Mouse (Mus musculus) intestine, embryonic 14.5 days (tissue): ENCODE results near the gene Cuedc2. TPM values are rescaled to one million over a fixed set of nuclear protein-coding genes. Genes with fewer than 3 reads are reported as not detected.

Experiments
- ATAC-seq: fragments of 200-750 bp; cut with Nextera tagmentation; replicated peaks from 2 replicates; pipeline ENCODE4 v1.8.0; 2017; ENCODE audit warnings: low read depth, moderate number of reproducible peaks, moderate TSS enrichment, moderate library complexity; ENCODE audit not compliant: low FRiP score, low TSS enrichment
- DNase-seq: peaks from one replicate; pipeline ENCODE4 v3.0.0-alpha.2; 2018; ENCODE audit warnings: low spot score
- H3K27ac ChIP-seq: fragments of 300-500 bp; sonication (generic); 2 replicates; pipeline ENCODE4 v1.5.1; 2014; ENCODE audit warnings: low read depth, mild to moderate bottlenecking, control low read depth
- H3K27me3 ChIP-seq: fragments of 300-500 bp; sonication (generic); replicated peaks from 2 replicates; pipeline ENCODE4 v1.6.1; 2014; ENCODE audit warnings: low read length, control low read depth; ENCODE audit not compliant: control insufficient read depth, insufficient read depth
- H3K36me3 ChIP-seq: fragments of 300-500 bp; sonication (generic); 2 replicates; pipeline ENCODE4 v1.6.1; 2014; ENCODE audit warnings: low read length, control low read depth; ENCODE audit not compliant: control insufficient read depth, insufficient read depth
- H3K4me1 ChIP-seq: fragments of 300-500 bp; sonication (generic); replicated peaks from 2 replicates; pipeline ENCODE4 v1.6.1; 2014; ENCODE audit warnings: low read length, control low read depth, mixed read lengths; ENCODE audit not compliant: control insufficient read depth, insufficient read depth
- H3K4me2 ChIP-seq: fragments of 300-500 bp; sonication (generic); 2 replicates; pipeline ENCODE4 v1.6.1; 2014; ENCODE audit warnings: low read length
- H3K4me3 ChIP-seq: fragments of 300-500 bp; sonication (generic); 2 replicates; pipeline ENCODE4 v1.5.1; 2014; ENCODE audit warnings: low read depth, low read length, control low read depth, mixed read lengths
- H3K9ac ChIP-seq: fragments of 300-500 bp; sonication (generic); 2 replicates; pipeline ENCODE4 v1.6.1; 2014; ENCODE audit warnings: mild to moderate bottlenecking, low read length
- H3K9me3 ChIP-seq: fragments of 300-500 bp; sonication (generic); 2 replicates; pipeline ENCODE4 v1.6.1; 2016; ENCODE audit warnings: low read length, control low read depth; ENCODE audit not compliant: control insufficient read depth
- WGBS: fragments of 180-500 bp; shearing (Covaris S2); extraction: QIAGEN DNeasy Blood & Tissue Kit; methylation state at CpG from one replicate; pipeline ENCODE4 v1.1.7; 2014; 5-methylcytosine and 5-hydroxymethylcytosine counted together
- polyA plus RNA-seq: library from polyadenylated mRNA; unstranded; fragments of >200 nt; fragmentation: Nextera tagmentation; extraction: Ambion mirVana; gene quantifications from 2 replicates; pipeline ENCODE4 v1.2.1, GENCODE M21; 2014

Gene Cuedc2
- polyA plus RNA-seq, 1 experiment from 2014 or later, result 154 TPM

- no peak for ATAC-seq
- WGBS, result 90% methylated on average over 4 of the region's 4 CpGs
- DNase-seq, result no peak
These were observed 36.0 kb downstream of the Cuedc2 start for GRCm38 (mm10) chr19:46302551-46302950.

GRCm38 (mm10) chr19:46300294-46301045 lies 38.0 kb downstream of the Cuedc2 start:
- H3K27me3 ChIP-seq, result no peaks in the 10 kb centered on the region
- ATAC-seq (no peak), DNase-seq (no peak)
- no peak overlapping the region for H3K4me2 ChIP-seq
- no peaks in the 10 kb centered on the region for H3K9me3 ChIP-seq
- no peak overlapping the region for H3K9ac ChIP-seq
- no peak overlapping the region for H3K4me3 ChIP-seq
- H3K4me1 ChIP-seq, result peaks cover 5% of the 10 kb centered on the region
- no peak overlapping the region for H3K27ac ChIP-seq
- H3K36me3 ChIP-seq, result no peaks in the 10 kb centered on the region
- WGBS, result 38% methylated on average over 8 of the region's 8 CpGs

More at GRCm38 (mm10) chr19:46302551-46302950, 36.0 kb downstream of the Cuedc2 start:
- H3K27ac ChIP-seq, result no peak overlapping the region
- H3K9ac ChIP-seq, result no peak overlapping the region
- H3K4me3 ChIP-seq, result no peak overlapping the region
- no peak overlapping the region for H3K4me2 ChIP-seq
- H3K4me1 ChIP-seq, result peaks cover 5% of the 10 kb centered on the region
- H3K36me3 ChIP-seq, result peaks cover 1% of the 10 kb centered on the region; the same call in 1 of the 2 replicates
- H3K27me3 ChIP-seq, result no peaks in the 10 kb centered on the region
- no peaks in the 10 kb centered on the region for H3K9me3 ChIP-seq

GRCm38 (mm10) chr19:46296938-46297337 lies 41.6 kb downstream of the Cuedc2 start:
- no peak for ATAC-seq

GRCm38 (mm10) chr19:46290535-46291105 lies 47.9 kb downstream of the Cuedc2 start:
- WGBS, result 60% methylated on average over 12 of the region's 12 CpGs
- no peak for ATAC-seq
- no peaks in the 10 kb centered on the region for H3K27me3 ChIP-seq
- DNase-seq, result no peak
- H3K27ac ChIP-seq, result no peak overlapping the region
- no peaks in the 10 kb centered on the region for H3K9me3 ChIP-seq
- H3K4me1 ChIP-seq, result no peaks in the 10 kb centered on the region
- peaks cover 13% of the 10 kb centered on the region for H3K36me3 ChIP-seq
- H3K4me2 ChIP-seq, result no peak overlapping the region
- H3K4me3 ChIP-seq, result no peak overlapping the region
- H3K9ac ChIP-seq, result no peak overlapping the region

More at GRCm38 (mm10) chr19:46296938-46297337, 41.6 kb downstream of the Cuedc2 start:
- H3K27me3 ChIP-seq, result no peaks in the 10 kb centered on the region
- H3K9ac ChIP-seq, result no peak overlapping the region
- no peak overlapping the region for H3K27ac ChIP-seq
- H3K9me3 ChIP-seq, result no peaks in the 10 kb centered on the region
- WGBS, result 70% methylated on average over 4 of the region's 4 CpGs
- H3K4me3 ChIP-seq, result no peak overlapping the region
- no peak for DNase-seq
- H3K4me1 ChIP-seq, result no peaks in the 10 kb centered on the region
- H3K4me2 ChIP-seq, result no peak overlapping the region
- no peaks in the 10 kb centered on the region for H3K36me3 ChIP-seq

- H3K9ac ChIP-seq, result no peak overlapping the region
- no peak overlapping the region for H3K4me2 ChIP-seq
- no peaks in the 10 kb centered on the region for H3K27me3 ChIP-seq
- 91% methylated on average over 3 of the region's 3 CpGs for WGBS
- H3K4me3 ChIP-seq, result no peak overlapping the region
- no peaks in the 10 kb centered on the region for H3K9me3 ChIP-seq
- no peaks in the 10 kb centered on the region for H3K4me1 ChIP-seq
- H3K36me3 ChIP-seq, result peaks cover 42% of the 10 kb centered on the region
- ATAC-seq, result no peak
- no peak for DNase-seq
- no peak overlapping the region for H3K27ac ChIP-seq
These were observed 50.9 kb downstream of the Cuedc2 start for GRCm38 (mm10) chr19:46287566-46287965.

- 89% methylated on average over 3 of the region's 3 CpGs for WGBS
- no peaks in the 10 kb centered on the region for H3K27me3 ChIP-seq
- no peak overlapping the region for H3K4me2 ChIP-seq
- no peak overlapping the region for H3K9ac ChIP-seq
- no peaks in the 10 kb centered on the region for H3K4me1 ChIP-seq
- H3K9me3 ChIP-seq, result no peaks in the 10 kb centered on the region
- no peak overlapping the region for H3K27ac ChIP-seq
- no peak overlapping the region for H3K4me3 ChIP-seq
- ATAC-seq (no peak), DNase-seq (no peak)
- peaks cover 49% of the 10 kb centered on the region for H3K36me3 ChIP-seq
These were observed 51.6 kb downstream of the Cuedc2 start for GRCm38 (mm10) chr19:46286926-46287325.

- Histone ChIP-seq H3K36me3 (peaks cover 57% of the 10 kb centered on the region), H3K27ac (no peak overlapping the region), H3K4me1 (no peaks in the 10 kb centered on the region), H3K9me3 (no peaks in the 10 kb centered on the region), H3K4me3 (no peak overlapping the region), H3K27me3 (no peaks in the 10 kb centered on the region), H3K9ac (no peak overlapping the region), H3K4me2 (no peak overlapping the region)
- ATAC-seq (no peak), DNase-seq (no peak)
- WGBS, result 93% methylated on average over 6 of the region's 6 CpGs
These were observed 52.5 kb downstream of the Cuedc2 start for GRCm38 (mm10) chr19:46286047-46286446.

- no peak overlapping the region for H3K4me3 ChIP-seq
- H3K9me3 ChIP-seq, result no peaks in the 10 kb centered on the region
- H3K4me1 ChIP-seq, result no peaks in the 10 kb centered on the region
- peaks cover 62% of the 10 kb centered on the region for H3K36me3 ChIP-seq
- H3K27me3 ChIP-seq, result no peaks in the 10 kb centered on the region
- H3K27ac ChIP-seq, result no peak overlapping the region
- H3K9ac ChIP-seq, result no peak overlapping the region
- WGBS, result 86% methylated on average over 7 of the region's 7 CpGs
- no peak overlapping the region for H3K4me2 ChIP-seq
- no peak for ATAC-seq
- no peak for DNase-seq
These were observed 52.9 kb downstream of the Cuedc2 start for GRCm38 (mm10) chr19:46285631-46286030.

- H3K4me1 ChIP-seq, result no peaks in the 10 kb centered on the region
- 87% methylated on average over 4 of the region's 4 CpGs for WGBS
- no peak overlapping the region for H3K27ac ChIP-seq
- H3K4me3 ChIP-seq, result no peak overlapping the region
- H3K27me3 ChIP-seq, result no peaks in the 10 kb centered on the region
- no peak overlapping the region for H3K9ac ChIP-seq
- peaks cover 71% of the 10 kb centered on the region for H3K36me3 ChIP-seq
- DNase-seq, result no peak
- H3K4me2 ChIP-seq, result no peak overlapping the region
- no peak for ATAC-seq
- no peaks in the 10 kb centered on the region for H3K9me3 ChIP-seq
These were observed 53.8 kb downstream of the Cuedc2 start for GRCm38 (mm10) chr19:46284686-46285085.
